Mouse (Mus musculus): ENCODE data around the gene Nos3. TPM values are rescaled to one million over a fixed set of nuclear protein-coding genes. Genes with fewer than 3 reads are reported as not detected.

Gene Nos3
- polyA plus RNA-seq, 1 experiment from 2014 or later, result 7.6 TPM

GRCm38 (mm10) chr5:24364963-24365362 lies 353 bp downstream of the Nos3 start:
- H3K4me3 ChIP-seq, result peak overlapping the region; percentile 21; the same call in 1 of the 2 replicates
- peaks cover 22% of the 10 kb centered on the region for H3K4me1 ChIP-seq
- H3K27me3 ChIP-seq (ENCODE audit: poor library complexity, severe bottlenecking), result no peaks in the 10 kb centered on the region
- 85% methylated on average over 10 of the region's 10 CpGs for WGBS
- no peaks in the 10 kb centered on the region for H3K36me3 ChIP-seq (replicated peaks)
- H3K27ac ChIP-seq, result peak overlapping the region; percentile 69
- no peak for DNase-seq (ENCODE audit: extremely low spot score, low spot score)
- H3K9me3 ChIP-seq, result no peaks in the 10 kb centered on the region

- 51% methylated on average over 5 of the region's 5 CpGs for WGBS
- no peak for DNase-seq (ENCODE audit: extremely low spot score, low spot score)
- Histone ChIP-seq H3K9me3 (no peaks in the 10 kb centered on the region), H3K4me3 (peak overlapping the region; percentile 21; the same call in 1 of the 2 replicates), H3K36me3 (replicated peaks) (no peaks in the 10 kb centered on the region), H3K4me1 (peaks cover 22% of the 10 kb centered on the region), H3K27ac (0 out of 2 replicates have a peak overlapping the region, but pooled peaks have one; percentile 27), H3K27me3 (ENCODE audit: poor library complexity, severe bottlenecking) (no peaks in the 10 kb centered on the region)
Observed at GRCm38 (mm10) chr5:24365528-24365927, 918 bp downstream of the Nos3 start.

- WGBS, result 85% methylated on average over 9 of the region's 9 CpGs
- Histone ChIP-seq H3K36me3 (replicated peaks) (no peaks in the 10 kb centered on the region), H3K9me3 (no peaks in the 10 kb centered on the region), H3K4me3 (no peak overlapping the region), H3K4me1 (peaks cover 22% of the 10 kb centered on the region), H3K27me3 (ENCODE audit: poor library complexity, severe bottlenecking) (no peaks in the 10 kb centered on the region), H3K27ac (no peak overlapping the region)
- no peak for DNase-seq (ENCODE audit: extremely low spot score, low spot score)
Observed at GRCm38 (mm10) chr5:24366426-24366825, 1.8 kb downstream of the Nos3 start.

- no peak for DNase-seq (ENCODE audit: extremely low spot score, low spot score)
- 85% methylated on average over 9 of the region's 9 CpGs for WGBS
- H3K27ac ChIP-seq, result no peak overlapping the region
- H3K36me3 ChIP-seq (replicated peaks), result no peaks in the 10 kb centered on the region
- no peaks in the 10 kb centered on the region for H3K27me3 ChIP-seq (ENCODE audit: poor library complexity, severe bottlenecking)
- H3K4me1 ChIP-seq, result peaks cover 17% of the 10 kb centered on the region
- H3K9me3 ChIP-seq, result no peaks in the 10 kb centered on the region
- no peak overlapping the region for H3K4me3 ChIP-seq
Observed at GRCm38 (mm10) chr5:24369767-24370166, 5.2 kb downstream of the Nos3 start.

GRCm38 (mm10) chr5:24373807-24374206 lies 9.2 kb downstream of the Nos3 start:
- H3K4me1 ChIP-seq, result peaks cover 19% of the 10 kb centered on the region
- no peaks in the 10 kb centered on the region for H3K36me3 ChIP-seq (replicated peaks)
- no peak overlapping the region for H3K27ac ChIP-seq
- no peaks in the 10 kb centered on the region for H3K27me3 ChIP-seq (ENCODE audit: poor library complexity, severe bottlenecking)
- H3K4me3 ChIP-seq, result no peak overlapping the region
- no peak for DNase-seq (ENCODE audit: extremely low spot score, low spot score)
- WGBS, result 57% methylated on average over 5 of the region's 5 CpGs
- H3K9me3 ChIP-seq, result no peaks in the 10 kb centered on the region

GRCm38 (mm10) chr5:24374216-24374615 lies 9.6 kb downstream of the Nos3 start:
- no peak for DNase-seq (ENCODE audit: extremely low spot score, low spot score)
- Histone ChIP-seq H3K4me1 (peaks cover 19% of the 10 kb centered on the region), H3K27ac (no peak overlapping the region), H3K9me3 (no peaks in the 10 kb centered on the region), H3K27me3 (ENCODE audit: poor library complexity, severe bottlenecking) (no peaks in the 10 kb centered on the region), H3K36me3 (replicated peaks) (no peaks in the 10 kb centered on the region), H3K4me3 (no peak overlapping the region)
- 85% methylated on average over 6 of the region's 6 CpGs for WGBS

- peaks cover 20% of the 10 kb centered on the region for H3K4me1 ChIP-seq
- H3K9me3 ChIP-seq, result no peaks in the 10 kb centered on the region
- 91% methylated on average over 7 of the region's 7 CpGs for WGBS
- no peaks in the 10 kb centered on the region for H3K27me3 ChIP-seq (ENCODE audit: poor library complexity, severe bottlenecking)
- H3K27ac ChIP-seq, result no peak overlapping the region
- no peak overlapping the region for H3K4me3 ChIP-seq
- H3K36me3 ChIP-seq (replicated peaks), result no peaks in the 10 kb centered on the region
- no peak for DNase-seq (ENCODE audit: extremely low spot score, low spot score)
Observed at GRCm38 (mm10) chr5:24374666-24375328, 10.2 kb downstream of the Nos3 start.

GRCm38 (mm10) chr5:24378700-24379099 lies 14.1 kb downstream of the Nos3 start:
- Histone ChIP-seq H3K4me1 (peaks cover 39% of the 10 kb centered on the region), H3K9me3 (no peaks in the 10 kb centered on the region), H3K4me3 (no peak overlapping the region), H3K27ac (no peak overlapping the region), H3K27me3 (ENCODE audit: poor library complexity, severe bottlenecking) (no peaks in the 10 kb centered on the region), H3K36me3 (replicated peaks) (no peaks in the 10 kb centered on the region)
- WGBS, result 85% methylated on average over 2 of the region's 2 CpGs
- DNase-seq (ENCODE audit: extremely low spot score, low spot score), result no peak

GRCm38 (mm10) chr5:24379501-24379900 lies 14.9 kb downstream of the Nos3 start:
- Histone ChIP-seq H3K27ac (no peak overlapping the region), H3K27me3 (ENCODE audit: poor library complexity, severe bottlenecking) (peaks cover 3% of the 10 kb centered on the region), H3K36me3 (replicated peaks) (no peaks in the 10 kb centered on the region), H3K9me3 (no peaks in the 10 kb centered on the region), H3K4me3 (no peak overlapping the region), H3K4me1 (peaks cover 43% of the 10 kb centered on the region)
- WGBS, result 76% methylated on average over 4 of the region's 4 CpGs
- DNase-seq (ENCODE audit: extremely low spot score, low spot score), result no peak

GRCm38 (mm10) chr5:24380499-24380898 lies 15.9 kb downstream of the Nos3 start:
- Histone ChIP-seq H3K4me1 (peaks cover 45% of the 10 kb centered on the region), H3K27me3 (ENCODE audit: poor library complexity, severe bottlenecking) (peaks cover 13% of the 10 kb centered on the region), H3K27ac (0 out of 2 replicates have a peak overlapping the region, but pooled peaks have one; percentile 7), H3K4me3 (no peak overlapping the region), H3K36me3 (replicated peaks) (no peaks in the 10 kb centered on the region), H3K9me3 (no peaks in the 10 kb centered on the region)
- DNase-seq (ENCODE audit: extremely low spot score, low spot score), result no peak
- WGBS, result 92% methylated on average over 4 of the region's 4 CpGs

- no peak overlapping the region for H3K27ac ChIP-seq
- 79% methylated on average over 6 of the region's 6 CpGs for WGBS
- peaks cover 23% of the 10 kb centered on the region for H3K27me3 ChIP-seq (ENCODE audit: poor library complexity, severe bottlenecking)
- no peaks in the 10 kb centered on the region for H3K9me3 ChIP-seq
- no peak overlapping the region for H3K4me3 ChIP-seq
- peaks cover 50% of the 10 kb centered on the region for H3K4me1 ChIP-seq
- DNase-seq (ENCODE audit: extremely low spot score, low spot score), result no peak
- no peaks in the 10 kb centered on the region for H3K36me3 ChIP-seq (replicated peaks)
Observed at GRCm38 (mm10) chr5:24381486-24381885, 16.9 kb downstream of the Nos3 start.

- Histone ChIP-seq H3K36me3 (replicated peaks) (no peaks in the 10 kb centered on the region), H3K4me3 (no peak overlapping the region), H3K4me1 (peaks cover 55% of the 10 kb centered on the region), H3K9me3 (no peaks in the 10 kb centered on the region), H3K27ac (no peak overlapping the region), H3K27me3 (ENCODE audit: poor library complexity, severe bottlenecking) (peaks cover 28% of the 10 kb centered on the region)
- 75% methylated on average over 2 of the region's 2 CpGs for WGBS
- DNase-seq (ENCODE audit: extremely low spot score, low spot score), result no peak
Observed at GRCm38 (mm10) chr5:24381988-24382387, 17.4 kb downstream of the Nos3 start.

- peaks cover 40% of the 10 kb centered on the region for H3K27me3 ChIP-seq (ENCODE audit: poor library complexity, severe bottlenecking)
- H3K27ac ChIP-seq, result peak overlapping the region; percentile 83
Observed at GRCm38 (mm10) chr5:24383026-24383859, 18.6 kb downstream of the Nos3 start.

More at GRCm38 (mm10) chr5:24383026-24383859, 18.6 kb downstream of the Nos3 start:
- H3K9me3 ChIP-seq, result no peaks in the 10 kb centered on the region
- peak overlapping the region; percentile 61 for H3K4me3 ChIP-seq
- DNase-seq (ENCODE audit: extremely low spot score, low spot score), result peak; percentile 96
- H3K4me1 ChIP-seq, result peaks cover 60% of the 10 kb centered on the region
- WGBS, result under 1% methylated on average over 34 of the region's 34 CpGs
- H3K36me3 ChIP-seq (replicated peaks), result no peaks in the 10 kb centered on the region

Measured in forebrain, embryonic 10.5 days (tissue).